Mouse (Mus musculus): Measurements from ENCODE around the gene Atr. TPM values are rescaled to one million over a fixed set of nuclear protein-coding genes. Genes with fewer than 3 reads are reported as not detected.

Atr gene
- total RNA-seq, 1 experiment, result 29.4 TPM

DNA sequence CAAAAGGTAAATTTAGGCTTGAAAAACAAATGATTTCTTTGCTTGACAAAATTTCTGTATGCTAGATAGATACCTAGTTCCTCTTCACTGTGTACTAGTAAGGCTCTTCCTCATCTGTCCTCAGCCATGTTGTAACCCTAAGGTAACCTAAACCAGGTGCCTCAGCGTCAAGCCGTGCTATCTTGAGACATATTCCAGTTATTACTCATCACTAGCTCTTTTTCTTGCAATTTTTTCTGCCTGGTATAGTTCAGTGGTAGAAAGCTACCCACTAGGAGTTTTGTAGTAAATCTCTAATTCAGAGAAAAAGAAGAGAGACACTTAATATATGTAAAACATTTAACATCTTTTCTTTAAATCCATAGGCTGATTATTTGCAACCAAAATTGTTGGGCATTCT is 25.4 kb downstream of the Atr start:
- no peak overlapping the region for H3K4me3 ChIP-seq (ENCODE audit: insufficient read depth in 1 of 2, low read depth in 1 of 2, low read length in 2 of 2, poor library complexity in 1 of 2, severe bottlenecking in 1 of 2)
- in situ Hi-C loops (cut with MboI; ENCODE audit: low sequenced_read_pairs in 2 of 2, unreplicated experiment in 2 of 2), result no loop called here
- no peak overlapping the region for H3K9ac ChIP-seq (ENCODE audit: insufficient read depth, low read depth, low read length, poor library complexity, severe bottlenecking)
- H3K27ac ChIP-seq (ENCODE audit: insufficient read depth, low read depth, low read length, poor library complexity, severe bottlenecking), result no peak overlapping the region
- peaks cover 3% of the 10 kb centered on the region for H3K36me3 ChIP-seq (ENCODE audit: control insufficient read depth, insufficient read depth, low read length, poor library complexity, severe bottlenecking)
- no peaks in the 10 kb centered on the region for H3K9me3 ChIP-seq (ENCODE audit: control insufficient read depth, insufficient read depth, low read depth, low read length)
- no peak for TF ChIP-seq MAFK (IDR thresholded peaks at IDR 0.05; ENCODE audit: insufficient read depth, low read depth, low read length)
- no peak for TF ChIP-seq ZC3H11A (IDR thresholded peaks at IDR 0.05; ENCODE audit: borderline replicate concordance, low read depth, low read length)
- no peaks in the 10 kb centered on the region for H3K4me1 ChIP-seq (ENCODE audit: control insufficient read depth in 2 of 2, insufficient read depth in 2 of 2, low read length in 2 of 2, poor library complexity in 1 of 2)
- DNase-seq (ENCODE audit: low read depth, low spot score), result no peak

- Histone ChIP-seq H3K36me3 (ENCODE audit: control insufficient read depth, insufficient read depth, low read length, poor library complexity, severe bottlenecking) (no peaks in the 10 kb centered on the region; the same call in 1 of the 2 replicates), H3K4me1 (ENCODE audit: control insufficient read depth in 2 of 2, insufficient read depth in 2 of 2, low read length in 2 of 2, poor library complexity in 1 of 2) (no peaks in the 10 kb centered on the region), H3K9me3 (ENCODE audit: control insufficient read depth, insufficient read depth, low read depth, low read length) (no peaks in the 10 kb centered on the region), H3K27ac (ENCODE audit: insufficient read depth, low read depth, low read length, poor library complexity, severe bottlenecking) (no peak overlapping the region), H3K9ac (ENCODE audit: insufficient read depth, low read depth, low read length, poor library complexity, severe bottlenecking) (no peak overlapping the region), H3K4me3 (ENCODE audit: insufficient read depth in 1 of 2, low read depth in 1 of 2, low read length in 2 of 2, poor library complexity in 1 of 2, severe bottlenecking in 1 of 2) (no peak overlapping the region)
- DNase-seq (ENCODE audit: low read depth, low spot score), result no peak
- no peak for TF ChIP-seq ZNF384 (IDR thresholded peaks at IDR 0.05; ENCODE audit: low read depth, low read length)
- no peak for TF ChIP-seq CHD2 (IDR thresholded peaks at IDR 0.05; ENCODE audit: low read depth, low read length)
- TF ChIP-seq HCFC1 (IDR thresholded peaks at IDR 0.05; ENCODE audit: borderline replicate concordance, insufficient read depth, low read length), result no peak
- no peak for TF ChIP-seq ZC3H11A (IDR thresholded peaks at IDR 0.05; ENCODE audit: borderline replicate concordance, low read depth, low read length)
- no peak for TF ChIP-seq MAFK (IDR thresholded peaks at IDR 0.05; ENCODE audit: insufficient read depth, low read depth, low read length)
- in situ Hi-C loops (cut with MboI; ENCODE audit: low sequenced_read_pairs in 2 of 2, unreplicated experiment in 2 of 2), result no loop called here
Measured at GRCm38 (mm10) chr9:95897392-95897791, 40.0 kb downstream of the Atr start.

DNA sequence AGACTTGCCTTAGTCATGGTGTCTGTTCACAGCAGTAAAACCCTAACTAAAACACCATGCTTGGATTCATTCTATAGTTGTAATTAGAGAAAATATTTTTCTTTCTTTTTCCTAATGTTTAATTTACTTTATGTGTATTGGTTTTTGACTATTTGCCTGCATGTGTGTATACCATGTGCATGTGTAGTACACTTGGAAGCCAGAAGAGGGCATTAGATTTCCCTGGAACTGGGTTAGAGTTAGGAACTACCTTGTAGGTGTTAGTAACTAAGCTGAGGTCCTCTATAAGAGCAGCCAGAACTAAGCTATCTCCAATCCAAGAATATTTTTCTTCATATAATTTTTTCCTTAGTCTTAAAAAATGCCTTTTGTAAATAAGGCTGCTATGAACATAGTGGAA is 75.5 kb downstream of the Atr start:
- no peak overlapping the region for H3K4me3 ChIP-seq (ENCODE audit: insufficient read depth in 1 of 2, low read depth in 1 of 2, low read length in 2 of 2, poor library complexity in 1 of 2, severe bottlenecking in 1 of 2)
- H3K4me1 ChIP-seq (ENCODE audit: control insufficient read depth in 2 of 2, insufficient read depth in 2 of 2, low read length in 2 of 2, poor library complexity in 1 of 2), result 0 out of 4 replicates have a peak, but pooled peaks cover 0 to 2% of the 10 kb centered on the region in 2 experiments
- DNase-seq (ENCODE audit: low read depth, low spot score), result peak; percentile 15
- H3K27ac ChIP-seq (ENCODE audit: insufficient read depth, low read depth, low read length, poor library complexity, severe bottlenecking), result no peak overlapping the region
- TF ChIP-seq HCFC1 (IDR thresholded peaks at IDR 0.05; ENCODE audit: borderline replicate concordance, insufficient read depth, low read length) (no peak), ZNF384 (IDR thresholded peaks at IDR 0.05; ENCODE audit: low read depth, low read length) (no peak), ZC3H11A (IDR thresholded peaks at IDR 0.05; ENCODE audit: borderline replicate concordance, low read depth, low read length) (no peak), MAFK (IDR thresholded peaks at IDR 0.05; ENCODE audit: insufficient read depth, low read depth, low read length) (no peak), CHD2 (IDR thresholded peaks at IDR 0.05; ENCODE audit: low read depth, low read length) (no peak)
- no peaks in the 10 kb centered on the region for H3K36me3 ChIP-seq (ENCODE audit: control insufficient read depth, insufficient read depth, low read length, poor library complexity, severe bottlenecking)
- in situ Hi-C loops (cut with MboI; ENCODE audit: low sequenced_read_pairs in 2 of 2, unreplicated experiment in 2 of 2), result no loop called here
- no peak overlapping the region for H3K9ac ChIP-seq (ENCODE audit: insufficient read depth, low read depth, low read length, poor library complexity, severe bottlenecking)
- no peaks in the 10 kb centered on the region for H3K9me3 ChIP-seq (ENCODE audit: control insufficient read depth, insufficient read depth, low read depth, low read length)

GRCm38 (mm10) chr9:95953658-95954057 is 96.3 kb downstream of the Atr start:
- no peak for DNase-seq (ENCODE audit: low read depth, low spot score)
- H3K4me3 ChIP-seq (ENCODE audit: insufficient read depth in 1 of 2, low read depth in 1 of 2, low read length in 2 of 2, poor library complexity in 1 of 2, severe bottlenecking in 1 of 2), result peak overlapping the region; percentile 0 to 87; a peak in 3 of 4 replicates
- H3K9ac ChIP-seq (ENCODE audit: insufficient read depth, low read depth, low read length, poor library complexity, severe bottlenecking), result no peak overlapping the region
- TF ChIP-seq ZC3H11A (IDR thresholded peaks at IDR 0.05; ENCODE audit: borderline replicate concordance, low read depth, low read length) (no peak), HCFC1 (IDR thresholded peaks at IDR 0.05; ENCODE audit: borderline replicate concordance, insufficient read depth, low read length) (no peak), CHD2 (IDR thresholded peaks at IDR 0.05; ENCODE audit: low read depth, low read length) (no peak), ZNF384 (IDR thresholded peaks at IDR 0.05; ENCODE audit: low read depth, low read length) (no peak), MAFK (IDR thresholded peaks at IDR 0.05; ENCODE audit: insufficient read depth, low read depth, low read length) (no peak)
- in situ Hi-C loops (cut with MboI; ENCODE audit: low sequenced_read_pairs in 2 of 2, unreplicated experiment in 2 of 2), result no loop called here
- H3K36me3 ChIP-seq (ENCODE audit: control insufficient read depth, insufficient read depth, low read length, poor library complexity, severe bottlenecking), result no peaks in the 10 kb centered on the region
- H3K4me1 ChIP-seq (ENCODE audit: control insufficient read depth in 2 of 2, insufficient read depth in 2 of 2, low read length in 2 of 2, poor library complexity in 1 of 2), result peaks cover 0 to 5% of the 10 kb centered on the region in 2 experiments; a peak in 1 of 4 replicates
- no peak overlapping the region; the same call in 1 of the 2 replicates for H3K27ac ChIP-seq (ENCODE audit: insufficient read depth, low read depth, low read length, poor library complexity, severe bottlenecking)
- H3K9me3 ChIP-seq (ENCODE audit: control insufficient read depth, insufficient read depth, low read depth, low read length), result no peaks in the 10 kb centered on the region

- no peak for DNase-seq (ENCODE audit: low read depth, low spot score)
- TF ChIP-seq ZC3H11A (IDR thresholded peaks at IDR 0.05; ENCODE audit: borderline replicate concordance, low read depth, low read length) (no peak), ZNF384 (IDR thresholded peaks at IDR 0.05; ENCODE audit: low read depth, low read length) (no peak), MAFK (IDR thresholded peaks at IDR 0.05; ENCODE audit: insufficient read depth, low read depth, low read length) (no peak), CHD2 (IDR thresholded peaks at IDR 0.05; ENCODE audit: low read depth, low read length) (no peak; the same call in 1 of the 2 replicates), HCFC1 (IDR thresholded peaks at IDR 0.05; ENCODE audit: borderline replicate concordance, insufficient read depth, low read length) (no peak)
- peak overlapping the region; percentile 62; the same call in 1 of the 2 replicates for H3K9ac ChIP-seq (ENCODE audit: insufficient read depth, low read depth, low read length, poor library complexity, severe bottlenecking)
- no peak overlapping the region; the same call in 1 of the 2 replicates for H3K27ac ChIP-seq (ENCODE audit: insufficient read depth, low read depth, low read length, poor library complexity, severe bottlenecking)
- no peaks in the 10 kb centered on the region for H3K9me3 ChIP-seq (ENCODE audit: control insufficient read depth, insufficient read depth, low read depth, low read length)
- in situ Hi-C loops (cut with MboI; ENCODE audit: low sequenced_read_pairs in 2 of 2, unreplicated experiment in 2 of 2), result no loop called here
- H3K4me1 ChIP-seq (ENCODE audit: control insufficient read depth in 2 of 2, insufficient read depth in 2 of 2, low read length in 2 of 2, poor library complexity in 1 of 2), result peaks cover 0 to 7% of the 10 kb centered on the region in 2 experiments; a peak in 1 of 4 replicates
- no peaks in the 10 kb centered on the region for H3K36me3 ChIP-seq (ENCODE audit: control insufficient read depth, insufficient read depth, low read length, poor library complexity, severe bottlenecking)
- H3K4me3 ChIP-seq (ENCODE audit: insufficient read depth in 1 of 2, low read depth in 1 of 2, low read length in 2 of 2, poor library complexity in 1 of 2, severe bottlenecking in 1 of 2), result peak overlapping the region; percentile 87
Measured at GRCm38 (mm10) chr9:95954226-95954584, 96.8 kb downstream of the Atr start.
